Mouse (Mus musculus): ENCODE data around the gene Slc16a7. TPM values are rescaled to one million over a fixed set of nuclear protein-coding genes. Genes with fewer than 3 reads are reported as not detected.

The Slc16a7 gene
- 5.0 and 6.1 TPM in 2 replicates for polyA plus RNA-seq (2014; fragmentation: Nextera tagmentation; extraction: Ambion mirVana)

DNA sequence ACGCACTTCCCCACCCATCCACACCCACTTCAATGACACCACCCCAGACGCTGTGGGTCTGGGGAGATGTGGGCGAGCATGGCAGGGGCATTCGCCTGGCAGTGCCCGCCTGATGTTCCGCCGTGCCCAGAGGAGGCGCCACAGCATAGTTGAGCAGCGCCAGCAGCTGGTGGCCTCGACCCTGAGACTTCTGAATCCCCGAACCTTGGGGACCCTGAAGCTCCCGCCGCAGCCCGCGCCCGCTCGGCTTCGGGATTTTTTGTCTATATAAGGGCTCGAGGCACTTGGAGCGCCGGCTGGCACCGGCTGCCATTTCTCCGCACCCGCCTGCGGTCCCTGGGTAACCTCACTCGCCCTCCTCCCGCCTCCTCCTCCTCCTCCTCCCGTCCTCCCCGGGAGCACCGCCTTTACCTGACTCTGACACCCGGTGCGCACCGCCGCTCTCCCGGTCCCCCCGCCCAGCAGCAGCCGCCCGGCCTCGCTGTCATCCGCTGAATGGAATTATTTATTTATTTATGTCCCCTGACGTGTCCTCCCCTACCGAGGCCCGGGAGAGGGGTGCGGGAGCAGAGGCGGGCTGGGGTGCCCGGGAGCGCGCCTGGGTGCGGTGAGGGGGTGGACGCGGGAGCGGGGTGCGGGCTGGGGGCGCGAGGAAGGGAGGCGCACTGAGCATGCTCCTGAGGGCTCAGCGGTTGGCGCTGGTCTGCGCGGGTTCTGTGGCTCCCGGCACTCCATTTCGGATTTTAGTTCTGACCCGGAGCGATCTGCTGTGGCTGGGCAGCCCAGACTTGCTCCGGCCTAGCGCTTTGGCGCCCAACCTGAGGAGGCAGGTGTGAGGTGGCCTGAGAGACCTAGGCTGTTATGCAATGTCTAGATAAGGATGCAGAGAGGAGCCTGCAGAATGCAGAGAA is at the start of gene Slc16a7:
Slc16a7 (minus strand) TSS at position 590 of the 911 bp plus-strand sequence.
- Histone ChIP-seq H3K36me3 (ENCODE audit: control insufficient read depth, insufficient read depth, low read length) (no peaks in the 10 kb centered on the region), H3K4me1 (ENCODE audit: control insufficient read depth, insufficient read depth, low read length) (peaks cover 4% of the 10 kb centered on the region), H3K27me3 (ENCODE audit: control insufficient read depth, insufficient read depth, low read length) (no peaks in the 10 kb centered on the region), H3K9ac (ENCODE audit: low read depth, low read length) (peak within 1 kb of the TSS; percentile 80), H3K27ac (ENCODE audit: low read depth, low read length) (no peak within 1 kb of the TSS), H3K9me3 (replicated peaks; ENCODE audit: control insufficient read depth, low read length) (no peaks in the 10 kb centered on the region), H3K4me2 (peak within 1 kb of the TSS; percentile 89), H3K4me3 (ENCODE audit: low read depth, low read length) (peak within 1 kb of the TSS; percentile 80)
- peak; percentile 83 for ATAC-seq (replicated peaks; ENCODE audit: insufficient number of reproducible peaks, low FRiP score, low TSS enrichment)
- WGBS (ENCODE audit: insufficient replicate concordance) = under 1% methylated on average over 61 of the region's 67 CpGs

DNA sequence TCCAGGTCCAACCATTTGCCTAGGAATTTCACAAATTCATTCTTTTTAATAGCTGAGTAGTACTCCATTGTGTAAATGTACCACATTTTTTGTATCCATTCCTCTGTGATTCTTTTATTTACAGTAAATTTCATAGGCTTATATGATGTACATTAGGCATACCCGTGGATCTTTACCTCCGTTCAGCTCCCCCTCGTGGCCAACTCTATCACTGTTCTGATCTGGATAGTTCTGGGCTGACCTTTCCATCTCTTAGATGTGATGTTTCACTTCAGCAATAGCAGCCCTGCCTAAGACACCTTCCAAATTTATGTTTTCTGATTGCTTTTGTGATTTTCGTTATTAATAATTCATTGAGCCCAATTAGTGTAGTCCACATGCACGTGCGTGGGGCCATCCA is 29.5 kb upstream of the Slc16a7 start:
- Histone ChIP-seq H3K27me3 (ENCODE audit: control insufficient read depth, insufficient read depth, low read length) (no peaks in the 10 kb centered on the region), H3K27ac (ENCODE audit: low read depth, low read length) (no peak overlapping the region), H3K36me3 (ENCODE audit: control insufficient read depth, insufficient read depth, low read length) (no peaks in the 10 kb centered on the region), H3K9me3 (replicated peaks; ENCODE audit: control insufficient read depth, low read length) (no peaks in the 10 kb centered on the region), H3K4me3 (ENCODE audit: low read depth, low read length) (no peak overlapping the region), H3K9ac (ENCODE audit: low read depth, low read length) (no peak overlapping the region), H3K4me2 (no peak overlapping the region), H3K4me1 (ENCODE audit: control insufficient read depth, insufficient read depth, low read length) (no peaks in the 10 kb centered on the region)
- no peak for ATAC-seq (replicated peaks; ENCODE audit: insufficient number of reproducible peaks, low FRiP score, low TSS enrichment)
- WGBS (ENCODE audit: insufficient replicate concordance) = 68% methylated on average over 6 of the region's 6 CpGs

DNA sequence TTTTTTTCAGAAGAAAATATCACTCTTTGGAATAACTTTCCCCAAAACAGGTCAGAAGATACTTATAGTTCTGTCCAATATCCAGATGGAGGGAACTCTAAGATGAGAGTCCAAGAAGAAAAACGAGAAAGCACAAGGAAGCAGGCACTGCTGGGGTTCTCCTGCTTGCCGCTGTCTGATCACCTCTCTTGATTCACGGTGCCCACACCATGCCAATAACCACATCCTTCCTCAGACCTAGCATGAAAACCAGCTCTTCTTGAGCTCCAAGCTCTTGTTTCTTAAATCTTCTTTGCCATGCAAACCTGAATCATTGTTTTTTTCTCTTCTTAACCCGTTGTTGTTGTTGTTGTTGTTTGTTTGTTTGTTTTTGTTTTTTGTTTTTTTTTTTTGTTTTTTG is 10.5 kb upstream of the Slc16a7 start:
- no peaks in the 10 kb centered on the region for H3K27me3 ChIP-seq (ENCODE audit: control insufficient read depth, insufficient read depth, low read length)
- H3K36me3 ChIP-seq (ENCODE audit: control insufficient read depth, insufficient read depth, low read length) = no peaks in the 10 kb centered on the region
- 89% methylated on average over 4 of the region's 4 CpGs for WGBS (ENCODE audit: insufficient replicate concordance)
- H3K27ac ChIP-seq (ENCODE audit: low read depth, low read length) = no peak overlapping the region
- no peaks in the 10 kb centered on the region for H3K9me3 ChIP-seq (replicated peaks; ENCODE audit: control insufficient read depth, low read length)
- H3K4me1 ChIP-seq (ENCODE audit: control insufficient read depth, insufficient read depth, low read length) = no peaks in the 10 kb centered on the region
- no peak overlapping the region for H3K4me3 ChIP-seq (ENCODE audit: low read depth, low read length)
- H3K4me2 ChIP-seq = no peak overlapping the region
- ATAC-seq (replicated peaks; ENCODE audit: insufficient number of reproducible peaks, low FRiP score, low TSS enrichment) = no peak
- no peak overlapping the region for H3K9ac ChIP-seq (ENCODE audit: low read depth, low read length)

DNA sequence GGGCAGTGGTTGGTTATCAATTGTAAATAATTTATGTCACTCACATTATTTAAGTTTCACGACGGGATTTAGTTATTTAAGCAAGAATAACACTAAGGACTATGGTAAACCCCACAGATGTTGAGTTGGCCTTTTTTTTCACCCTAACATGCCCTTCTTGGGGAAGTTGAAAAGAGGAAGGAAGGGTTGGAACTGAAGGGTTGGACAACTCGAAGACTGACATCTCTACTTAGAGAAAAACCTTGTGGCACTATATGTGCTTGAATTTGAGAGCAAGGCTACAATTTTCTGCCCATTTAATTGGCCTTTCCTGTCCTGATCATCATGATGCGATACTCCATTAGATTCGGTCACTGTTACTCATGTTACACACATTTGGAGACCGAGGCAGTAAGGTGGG is 746 bp upstream of the Slc16a7 start:
- no peaks in the 10 kb centered on the region for H3K9me3 ChIP-seq (replicated peaks; ENCODE audit: control insufficient read depth, low read length)
- ATAC-seq (replicated peaks; ENCODE audit: insufficient number of reproducible peaks, low FRiP score, low TSS enrichment) = no peak
- H3K27me3 ChIP-seq (ENCODE audit: control insufficient read depth, insufficient read depth, low read length) = no peaks in the 10 kb centered on the region
- H3K9ac ChIP-seq (ENCODE audit: low read depth, low read length) = no peak overlapping the region
- peak overlapping the region; percentile 89; the same call in 1 of the 2 replicates for H3K4me2 ChIP-seq
- H3K27ac ChIP-seq (ENCODE audit: low read depth, low read length) = no peak overlapping the region
- peaks cover 4% of the 10 kb centered on the region for H3K4me1 ChIP-seq (ENCODE audit: control insufficient read depth, insufficient read depth, low read length)
- H3K4me3 ChIP-seq (ENCODE audit: low read depth, low read length) = peak overlapping the region; percentile 80; the same call in 1 of the 2 replicates
- H3K36me3 ChIP-seq (ENCODE audit: control insufficient read depth, insufficient read depth, low read length) = no peaks in the 10 kb centered on the region
- 82% methylated on average over 6 of the region's 6 CpGs for WGBS (ENCODE audit: insufficient replicate concordance)

DNA sequence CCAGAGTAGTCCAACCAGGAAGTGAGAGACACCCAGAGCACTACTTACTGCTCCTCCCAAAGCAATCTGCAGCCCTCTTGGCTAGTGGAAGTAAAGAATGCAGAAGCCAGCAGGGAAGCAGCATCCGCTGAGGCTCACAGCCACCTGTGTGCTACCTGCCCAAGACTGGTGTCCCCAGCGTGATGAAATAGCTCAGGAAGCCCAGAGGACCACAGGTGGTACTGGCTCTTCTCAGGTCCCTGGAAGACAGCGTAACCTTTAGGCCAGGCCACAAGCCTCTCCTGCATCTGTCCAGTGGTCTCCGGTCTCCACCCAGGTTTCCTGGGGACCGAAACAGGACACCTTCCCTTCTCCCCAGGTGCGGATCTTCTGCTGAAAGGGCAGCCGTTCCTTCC is 787 bp downstream of the Slc16a7 start:
- Histone ChIP-seq H3K9me3 (replicated peaks; ENCODE audit: control insufficient read depth, low read length) (no peaks in the 10 kb centered on the region), H3K27ac (ENCODE audit: low read depth, low read length) (no peak overlapping the region), H3K36me3 (ENCODE audit: control insufficient read depth, insufficient read depth, low read length) (no peaks in the 10 kb centered on the region), H3K4me3 (ENCODE audit: low read depth, low read length) (peak overlapping the region; percentile 80), H3K27me3 (ENCODE audit: control insufficient read depth, insufficient read depth, low read length) (no peaks in the 10 kb centered on the region), H3K9ac (ENCODE audit: low read depth, low read length) (peak overlapping the region; percentile 80), H3K4me2 (peak overlapping the region; percentile 89), H3K4me1 (ENCODE audit: control insufficient read depth, insufficient read depth, low read length) (peaks cover 4% of the 10 kb centered on the region)
- ATAC-seq (replicated peaks; ENCODE audit: insufficient number of reproducible peaks, low FRiP score, low TSS enrichment) = peak; percentile 32; the same call in 1 of the 2 replicates
- 13% methylated on average over 7 of the region's 7 CpGs for WGBS (ENCODE audit: insufficient replicate concordance)

DNA sequence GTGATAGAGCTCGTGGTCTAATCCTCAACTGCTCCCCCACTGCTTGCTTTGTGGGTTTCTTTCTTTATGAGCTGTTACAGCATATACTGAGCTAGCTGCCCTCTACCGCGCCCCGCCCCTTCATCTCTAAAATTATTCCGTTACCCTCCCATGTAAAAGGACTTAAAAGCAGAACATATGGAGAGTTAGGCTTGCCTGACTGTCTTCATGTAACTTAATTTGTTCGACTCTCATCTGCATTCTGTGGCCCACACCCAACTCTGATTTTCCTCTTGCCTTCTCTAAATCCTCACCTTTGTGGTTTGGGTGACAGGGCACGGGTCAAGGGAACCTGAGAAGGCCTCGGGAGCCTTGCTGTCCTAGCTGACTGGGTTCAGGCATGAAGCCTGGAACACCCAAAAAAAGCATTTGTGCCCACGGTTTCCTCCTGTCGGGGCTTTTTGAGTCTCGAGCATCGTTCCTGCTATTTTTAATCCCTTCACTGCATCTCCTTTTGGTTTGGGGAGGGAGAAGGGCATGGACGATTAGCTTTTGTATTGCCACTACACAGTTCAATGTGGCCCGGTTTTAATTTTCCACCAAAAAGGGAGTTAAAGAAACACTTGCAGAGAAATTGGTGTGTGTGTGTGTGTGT is 1.4 kb downstream of the Slc16a7 start:
- H3K27ac ChIP-seq (ENCODE audit: low read depth, low read length) = no peak overlapping the region
- H3K36me3 ChIP-seq (ENCODE audit: control insufficient read depth, insufficient read depth, low read length) = no peaks in the 10 kb centered on the region
- no peak overlapping the region for H3K4me3 ChIP-seq (ENCODE audit: low read depth, low read length)
- 50% methylated on average over 14 of the region's 14 CpGs for WGBS (ENCODE audit: insufficient replicate concordance)
- ATAC-seq (replicated peaks; ENCODE audit: insufficient number of reproducible peaks, low FRiP score, low TSS enrichment) = no peak
- no peak overlapping the region for H3K9ac ChIP-seq (ENCODE audit: low read depth, low read length)
- H3K9me3 ChIP-seq (replicated peaks; ENCODE audit: control insufficient read depth, low read length) = no peaks in the 10 kb centered on the region
- H3K4me2 ChIP-seq = no peak overlapping the region
- H3K27me3 ChIP-seq (ENCODE audit: control insufficient read depth, insufficient read depth, low read length) = no peaks in the 10 kb centered on the region
- H3K4me1 ChIP-seq (ENCODE audit: control insufficient read depth, insufficient read depth, low read length) = peaks cover 4% of the 10 kb centered on the region

DNA sequence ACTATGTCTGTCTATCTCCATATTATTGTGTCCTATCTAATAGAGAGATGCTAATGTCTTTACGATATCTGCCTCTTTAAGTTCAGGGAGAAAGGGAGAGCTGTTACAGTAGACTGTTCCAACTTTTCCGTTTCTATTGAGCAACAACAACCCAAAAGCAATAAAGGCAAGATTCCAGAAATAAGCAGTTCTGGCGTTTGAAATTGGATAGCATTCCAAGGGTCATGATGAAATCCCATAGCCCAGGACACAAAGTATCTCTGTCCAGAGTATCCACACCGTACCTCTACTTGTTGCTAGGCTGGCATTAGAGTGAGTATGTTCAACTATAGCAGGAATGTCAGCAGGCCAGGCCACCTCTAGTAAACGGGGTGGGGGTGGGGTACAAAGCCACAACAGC is 13.7 kb downstream of the Slc16a7 start:
- no peaks in the 10 kb centered on the region for H3K36me3 ChIP-seq (ENCODE audit: control insufficient read depth, insufficient read depth, low read length)
- H3K27ac ChIP-seq (ENCODE audit: low read depth, low read length) = no peak overlapping the region
- no peak for ATAC-seq (replicated peaks; ENCODE audit: insufficient number of reproducible peaks, low FRiP score, low TSS enrichment)
- 80% methylated on average over 5 of the region's 5 CpGs for WGBS (ENCODE audit: insufficient replicate concordance)
- H3K27me3 ChIP-seq (ENCODE audit: control insufficient read depth, insufficient read depth, low read length) = no peaks in the 10 kb centered on the region
- H3K4me2 ChIP-seq = no peak overlapping the region
- no peaks in the 10 kb centered on the region for H3K4me1 ChIP-seq (ENCODE audit: control insufficient read depth, insufficient read depth, low read length)
- H3K4me3 ChIP-seq (ENCODE audit: low read depth, low read length) = no peak overlapping the region
- H3K9me3 ChIP-seq (replicated peaks; ENCODE audit: control insufficient read depth, low read length) = no peaks in the 10 kb centered on the region
- no peak overlapping the region for H3K9ac ChIP-seq (ENCODE audit: low read depth, low read length)

DNA sequence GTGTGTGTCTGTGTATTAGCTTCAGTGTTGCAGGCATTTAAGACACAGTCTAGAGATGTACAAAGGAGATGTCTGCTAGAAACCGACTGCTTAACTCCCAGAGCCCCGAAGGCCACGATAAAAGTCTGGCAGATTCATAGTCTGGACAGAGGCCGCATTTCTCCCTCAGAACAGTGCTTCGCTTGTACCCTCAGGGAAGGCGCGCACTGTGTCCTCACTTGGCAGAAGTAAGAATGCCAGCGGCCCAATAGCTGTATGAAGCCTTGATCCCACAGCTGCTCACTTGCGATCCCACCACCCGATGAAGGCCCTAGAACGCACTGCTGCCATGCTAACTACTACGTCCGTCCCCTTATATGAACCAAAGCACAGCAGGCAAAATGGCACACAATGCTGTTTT is 16.6 kb downstream of the Slc16a7 start:
- Histone ChIP-seq H3K4me3 (ENCODE audit: low read depth, low read length) (no peak overlapping the region), H3K9me3 (replicated peaks; ENCODE audit: control insufficient read depth, low read length) (no peaks in the 10 kb centered on the region)
- 85% methylated on average over 13 of the region's 13 CpGs for whole genome bisulfite sequencing (ENCODE audit: insufficient replicate concordance)

More for the DNA sequence above, 16.6 kb downstream of the Slc16a7 start:
- no peak for ATAC-seq (replicated peaks; ENCODE audit: insufficient number of reproducible peaks, low FRiP score, low TSS enrichment)
- Histone ChIP-seq H3K27me3 (ENCODE audit: control insufficient read depth, insufficient read depth, low read length) (no peaks in the 10 kb centered on the region), H3K4me2 (no peak overlapping the region), H3K4me1 (ENCODE audit: control insufficient read depth, insufficient read depth, low read length) (no peaks in the 10 kb centered on the region), H3K36me3 (ENCODE audit: control insufficient read depth, insufficient read depth, low read length) (no peaks in the 10 kb centered on the region), H3K9ac (ENCODE audit: low read depth, low read length) (no peak overlapping the region), H3K27ac (ENCODE audit: low read depth, low read length) (no peak overlapping the region)

All from heart, embryonic 11.5 days (tissue).